ENCODE assay signal across 7 mouse cellular contexts in the genomic region with DNA sequence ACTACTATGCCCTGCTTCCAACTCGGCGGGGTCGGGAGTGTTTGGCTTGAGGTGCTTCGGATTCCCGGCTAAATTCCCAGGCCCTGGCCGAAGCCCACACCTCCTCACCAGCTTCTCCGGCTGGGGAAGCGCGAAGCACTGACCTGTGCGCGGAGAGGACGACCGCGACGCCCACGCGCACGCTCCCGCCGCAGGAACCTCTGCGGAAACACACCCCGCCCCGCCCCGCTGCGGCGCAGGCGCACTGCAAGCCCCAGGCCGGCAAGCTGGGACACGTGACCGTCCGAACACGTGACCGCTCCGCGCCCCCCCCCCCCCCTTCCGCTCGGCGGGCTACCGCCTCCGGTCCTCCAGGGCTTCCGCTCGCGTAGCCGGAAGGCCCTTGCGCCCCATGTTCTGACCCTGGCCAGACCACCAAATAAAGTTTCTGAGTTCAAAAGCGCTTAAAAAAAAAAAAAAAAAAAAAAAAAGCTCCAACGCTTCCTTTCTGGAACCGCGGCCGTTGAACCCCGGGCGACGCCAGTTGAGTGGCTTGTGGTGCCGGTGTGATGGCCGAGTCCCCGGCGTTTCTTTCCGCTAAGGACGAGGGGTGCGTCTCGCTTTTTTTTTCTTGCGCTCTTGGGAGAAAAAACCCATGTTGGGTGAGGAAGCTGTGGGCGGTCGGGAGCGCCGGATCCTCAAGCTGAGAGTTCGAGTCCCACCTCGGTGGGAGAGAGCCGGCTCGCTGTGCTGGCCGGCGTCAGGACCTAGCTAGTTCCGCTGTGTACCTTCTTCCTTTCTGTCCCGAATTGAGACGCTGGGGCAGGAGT. TPM values are rescaled to one million over a fixed set of nuclear protein-coding genes. Genes with fewer than 3 reads are reported as not detected.
DNase-seq lines count a peak whose midpoint lies in the region; ATAC-seq lines count a peak whose summit lies in the region.

Gene Rmnd1, minus strand, starts transcription at position 266 of the 809 bp plus-strand sequence.
Gene Armt1, plus strand, starts transcription at position 345 of the 809 bp plus-strand sequence.

- under 1% methylated on average over 68 of the region's 75 CpGs for WGBS in embryonic facial prominence, embryonic 11.5 days
- under 1% methylated on average over 74 of the region's 75 CpGs for WGBS in limb, embryonic 11.5 days
- WGBS in midbrain, embryonic 14.5 days: under 1% methylated on average over 75 of the region's 75 CpGs

- H3K4me3 ChIP-seq in embryonic facial prominence, embryonic 11.5 days (ENCODE audit: low read depth, low read length): peak within 1 kb of the TSS; percentile 67
- peak within 1 kb of the TSS; percentile 57 for H3K4me3 ChIP-seq in limb, embryonic 11.5 days (ENCODE audit: low read depth, low read length)
- peak within 1 kb of the TSS; percentile 58 for H3K4me3 ChIP-seq in midbrain, embryonic 14.5 days (replicated peaks; ENCODE audit: low read depth, low read length)

- no peaks in the 10 kb centered on the region for H3K36me3 ChIP-seq in embryonic facial prominence, embryonic 11.5 days (replicated peaks; ENCODE audit: control insufficient read depth, insufficient read depth, low read depth, low read length)
- no peaks in the 10 kb centered on the region; the same call in 1 of the 2 replicates for H3K36me3 ChIP-seq in limb, embryonic 11.5 days (ENCODE audit: control insufficient read depth, insufficient read depth, low read length)
- peaks cover 9% of the 10 kb centered on the region; the same call in 1 of the 2 replicates for H3K36me3 ChIP-seq in midbrain, embryonic 14.5 days (ENCODE audit: control insufficient read depth, insufficient read depth, low read length)

- H3K27ac ChIP-seq in embryonic facial prominence, embryonic 11.5 days (replicated peaks; ENCODE audit: low read depth, low read length): peak within 1 kb of the TSS; percentile 62
- H3K27ac ChIP-seq in limb, embryonic 11.5 days (replicated peaks; ENCODE audit: low read depth, low read length): 0 out of 2 replicates have a peak within 1 kb of the TSS, but pooled peaks have one; percentile 2
- H3K27ac ChIP-seq in midbrain, embryonic 14.5 days (replicated peaks; ENCODE audit: low read depth, low read length): peak within 1 kb of the TSS; percentile 65

- H3K4me2 ChIP-seq in embryonic facial prominence, embryonic 11.5 days (ENCODE audit: low read depth, low read length): peak within 1 kb of the TSS; percentile 53
- peak within 1 kb of the TSS; percentile 64 for H3K4me2 ChIP-seq in limb, embryonic 11.5 days (ENCODE audit: low read depth, severe bottlenecking)
- peak within 1 kb of the TSS; percentile 69 for H3K4me2 ChIP-seq in midbrain, embryonic 14.5 days (ENCODE audit: low read length)

- no peaks in the 10 kb centered on the region for H3K4me1 ChIP-seq in embryonic facial prominence, embryonic 11.5 days (ENCODE audit: control insufficient read depth, insufficient read depth, low read length)
- 0 out of 2 replicates have a peak, but pooled peaks cover 2% of the 10 kb centered on the region for H3K4me1 ChIP-seq in limb, embryonic 11.5 days (ENCODE audit: control insufficient read depth, insufficient read depth, low read length)
- no peaks in the 10 kb centered on the region for H3K4me1 ChIP-seq in midbrain, embryonic 14.5 days (ENCODE audit: control insufficient read depth, insufficient read depth, low read length)

- H3K9me3 ChIP-seq in embryonic facial prominence, embryonic 11.5 days (replicated peaks; ENCODE audit: control insufficient read depth, low read length): no peaks in the 10 kb centered on the region
- H3K9me3 ChIP-seq in limb, embryonic 11.5 days (ENCODE audit: control insufficient read depth, low read length): no peaks in the 10 kb centered on the region
- H3K9me3 ChIP-seq in midbrain, embryonic 14.5 days (ENCODE audit: control insufficient read depth, low read length): no peaks in the 10 kb centered on the region

- H3K9ac ChIP-seq in embryonic facial prominence, embryonic 11.5 days (replicated peaks; ENCODE audit: low read length): peak within 1 kb of the TSS; percentile 75
- peak within 1 kb of the TSS; percentile 67 for H3K9ac ChIP-seq in limb, embryonic 11.5 days (ENCODE audit: low read length)
- peak within 1 kb of the TSS; percentile 72 for H3K9ac ChIP-seq in midbrain, embryonic 14.5 days (replicated peaks; ENCODE audit: low read length)

- peak; percentile 90 for ATAC-seq in embryonic facial prominence, embryonic 11.5 days (replicated peaks; ENCODE audit: insufficient number of reproducible peaks, low FRiP score, low TSS enrichment, low read depth)
- peak; percentile 97 for ATAC-seq in limb, embryonic 11.5 days (ENCODE audit: insufficient number of reproducible peaks, low FRiP score, low TSS enrichment, low read depth)
- peak; percentile 94 for ATAC-seq in midbrain, embryonic 14.5 days (ENCODE audit: low FRiP score, low TSS enrichment)

- DNase-seq in adrenal gland, postnatal 14 days: peak; percentile 98
- peak; percentile 94 for DNase-seq in embryonic facial prominence, embryonic 11.5 days (ENCODE audit: low spot score)
- DNase-seq in heart, adult 11 months: peak; percentile 100
- peak; percentile 94 for DNase-seq in kidney, adult 18-20 months
- peak; percentile 96 for DNase-seq in limb, embryonic 11.5 days (ENCODE audit: low spot score)
- DNase-seq in midbrain, embryonic 14.5 days: peak; percentile 96
- DNase-seq in spleen, adult 18-20 months: peak; percentile 94 to 96

- H3K27me3 ChIP-seq in embryonic facial prominence, embryonic 11.5 days (ENCODE audit: control insufficient read depth, insufficient read depth, low read length): no peaks in the 10 kb centered on the region
- no peaks in the 10 kb centered on the region for H3K27me3 ChIP-seq in limb, embryonic 11.5 days (ENCODE audit: control insufficient read depth, insufficient read depth, low read length)
- H3K27me3 ChIP-seq in midbrain, embryonic 14.5 days (ENCODE audit: control insufficient read depth, insufficient read depth, low read length): no peaks in the 10 kb centered on the region

RNA-seq across cellular contexts. Expression of gene Rmnd1, which starts in this region (rescaled TPM):
- 51.2 and 57.0 TPM in 2 replicates for total RNA-seq in adrenal gland, postnatal 14 days (2021)
- 52.7 and 53.0 TPM in 2 replicates for polyA plus RNA-seq in embryonic facial prominence, embryonic 11.5 days (2014; fragmentation: Nextera tagmentation; extraction: Ambion mirVana)
- polyA plus RNA-seq in limb, embryonic 11.5 days (2014; fragmentation: Nextera tagmentation; extraction: Ambion mirVana): 54.2 and 59.1 TPM in 2 replicates
- 44.5 and 45.7 TPM in 2 replicates for polyA plus RNA-seq in midbrain, embryonic 14.5 days (2014; fragmentation: Nextera tagmentation; extraction: Ambion mirVana)

RNA-seq across cellular contexts. Expression of gene Armt1, which starts in this region (rescaled TPM):
- total RNA-seq in adrenal gland, postnatal 14 days (2021): 15.7 and 20.1 TPM in 2 replicates
- 25.5 and 29.3 TPM in 2 replicates for polyA plus RNA-seq in embryonic facial prominence, embryonic 11.5 days (2014; fragmentation: Nextera tagmentation; extraction: Ambion mirVana)
- 28.9 and 29.8 TPM in 2 replicates for polyA plus RNA-seq in limb, embryonic 11.5 days (2014; fragmentation: Nextera tagmentation; extraction: Ambion mirVana)
- 9.2 and 14.7 TPM in 2 replicates for polyA plus RNA-seq in midbrain, embryonic 14.5 days (2014; fragmentation: Nextera tagmentation; extraction: Ambion mirVana)

Comparison
In these comparisons a context has a peak if more than half of its experiments do, and no peak if none do; other contexts are left out.
1. Peak in every context shown above with its lines: DNase-seq, ATAC-seq, H3K4me3 ChIP-seq and H3K27ac ChIP-seq.
2. H3K27ac ChIP-seq: peak in every context shown above with its lines; median percentile 65 in midbrain, embryonic 14.5 days; 62 in embryonic facial prominence, embryonic 11.5 days; 2 in limb, embryonic 11.5 days.